ENCODE assay signal across 8 mouse cellular contexts in genomic region chr5:108549489-108550206, GRCm38 (mm10). TPM values are rescaled to one million over a fixed set of nuclear protein-coding genes. Genes with fewer than 3 reads are reported as not detected.
DNase-seq lines count a peak whose midpoint lies in the region; ATAC-seq and TF ChIP-seq lines count a peak whose summit lies in the region.

Cplx1 (minus strand) TSS chr5:108550024.

- H3K27ac ChIP-seq in thymus, adult 2 months (ENCODE audit: control insufficient read depth, insufficient read depth, low read length), result no peak within 1 kb of the TSS
- no peak within 1 kb of the TSS for H3K27ac ChIP-seq in limb, embryonic 11.5 days (replicated peaks; ENCODE audit: low read depth, low read length)
- H3K27ac ChIP-seq in midbrain, postnatal 0 days (ENCODE audit: low read depth, low read length), result peak within 1 kb of the TSS; percentile 87

- no peak within 1 kb of the TSS for H3K4me3 ChIP-seq in thymus, adult 2 months (ENCODE audit: control insufficient read depth, insufficient read depth, low read length)
- peak within 1 kb of the TSS; percentile 12 for H3K4me3 ChIP-seq in limb, embryonic 11.5 days (ENCODE audit: low read depth, low read length)
- peak within 1 kb of the TSS; percentile 63 for H3K4me3 ChIP-seq in midbrain, postnatal 0 days (ENCODE audit: low read depth, low read length)

- H3K4me1 ChIP-seq in thymus, adult 2 months (replicated peaks; ENCODE audit: control insufficient read depth, insufficient read depth, low read length), result no peaks in the 10 kb centered on the region
- 0 out of 2 replicates have a peak, but pooled peaks cover 5% of the 10 kb centered on the region for H3K4me1 ChIP-seq in limb, embryonic 11.5 days (ENCODE audit: control insufficient read depth, insufficient read depth, low read length)
- peaks cover 3% of the 10 kb centered on the region; the same call in 1 of the 2 replicates for H3K4me1 ChIP-seq in midbrain, postnatal 0 days (ENCODE audit: insufficient read depth, low read length)

- no peak for TF ChIP-seq POLR2A in thymus, adult 2 months (IDR thresholded peaks at IDR 0.05; ENCODE audit: control insufficient read depth, extremely low read depth, insufficient read depth, low read length, poor library complexity)

- no peak within 1 kb of the TSS for H3K9ac ChIP-seq in limb, embryonic 11.5 days (ENCODE audit: low read length)
- peak within 1 kb of the TSS; percentile 83 for H3K9ac ChIP-seq in midbrain, postnatal 0 days (replicated peaks; ENCODE audit: low read length, poor library complexity, severe bottlenecking)

- H3K9me3 ChIP-seq in limb, embryonic 11.5 days (ENCODE audit: control insufficient read depth, low read length), result no peaks in the 10 kb centered on the region
- no peaks in the 10 kb centered on the region for H3K9me3 ChIP-seq in midbrain, postnatal 0 days (ENCODE audit: low read length)

- DNase-seq in thymus, adult 2 months, result peak; percentile 11
- no peak for DNase-seq in thymus, postnatal 36 days
- peak; percentile 88 to 91 for DNase-seq in cerebellum, postnatal 14 days
- DNase-seq in frontal cortex, postnatal 25 days (ENCODE audit: low spot score in 2 of 2), result peak; percentile 56 to 65
- DNase-seq in kidney, adult 11 months, result peak; percentile 23
- DNase-seq in limb, embryonic 11.5 days (ENCODE audit: low spot score), result peak; percentile 89
- DNase-seq in midbrain, postnatal 0 days (ENCODE audit: low spot score), result peak; percentile 81
- peak; percentile 84 for DNase-seq in testis, postnatal 10 days (ENCODE audit: low spot score)

- TF ChIP-seq CTCF in thymus, adult 2 months (IDR thresholded peaks at IDR 0.05; ENCODE audit: borderline replicate concordance, control insufficient read depth, extremely low read depth, insufficient read depth, low read length, poor library complexity), result no peak
- TF ChIP-seq CTCF in midbrain, postnatal 0 days (IDR thresholded peaks at IDR 0.05), result peak; percentile 16; the same call in 1 of the 2 replicates

- WGBS in thymus, adult 2 months, result 4% methylated on average over 54 of the region's 56 CpGs
- under 1% methylated on average over 55 of the region's 56 CpGs for WGBS in limb, embryonic 11.5 days
- WGBS in midbrain, postnatal 0 days, result under 1% methylated on average over 53 of the region's 56 CpGs

- peaks cover 13% of the 10 kb centered on the region for H3K27me3 ChIP-seq in thymus, adult 2 months (ENCODE audit: control insufficient read depth, insufficient read depth, low read length)
- peaks cover 28% of the 10 kb centered on the region for H3K27me3 ChIP-seq in limb, embryonic 11.5 days (ENCODE audit: control insufficient read depth, insufficient read depth, low read length)
- no peaks in the 10 kb centered on the region for H3K27me3 ChIP-seq in midbrain, postnatal 0 days (ENCODE audit: insufficient read depth, low read length)

- H3K4me2 ChIP-seq in limb, embryonic 11.5 days (ENCODE audit: low read depth, severe bottlenecking), result peak within 1 kb of the TSS; percentile 51
- H3K4me2 ChIP-seq in midbrain, postnatal 0 days (ENCODE audit: low read depth, low read length, poor library complexity, severe bottlenecking), result peak within 1 kb of the TSS; percentile 75

- no peaks in the 10 kb centered on the region for H3K36me3 ChIP-seq in thymus, adult 2 months (ENCODE audit: control insufficient read depth, insufficient read depth, low read length)
- H3K36me3 ChIP-seq in limb, embryonic 11.5 days (ENCODE audit: control insufficient read depth, insufficient read depth, low read length), result no peaks in the 10 kb centered on the region
- H3K36me3 ChIP-seq in midbrain, postnatal 0 days (ENCODE audit: insufficient read depth, low read length), result 0 out of 2 replicates have a peak, but pooled peaks cover 3% of the 10 kb centered on the region

- 0 out of 2 replicates have a peak, but pooled peaks have one; percentile 65 for ATAC-seq in limb, embryonic 11.5 days (ENCODE audit: insufficient number of reproducible peaks, low FRiP score, low TSS enrichment, low read depth)
- peak; percentile 93 for ATAC-seq in midbrain, postnatal 0 days (ENCODE audit: low FRiP score)

RNA-seq across cellular contexts. Expression of gene Cplx1, which starts in this region (rescaled TPM):
- polyA plus RNA-seq in thymus, adult 2 months (2012; rRNA removed), result 0.27 and 0.29 TPM in 2 replicates
- polyA plus RNA-seq in limb, embryonic 11.5 days (2014; fragmentation: Nextera tagmentation; extraction: Ambion mirVana), result 0.17 TPM in 1 of 2 replicates, not detected in the other
- 47.2 and 66.4 TPM in 2 replicates for total RNA-seq in midbrain, postnatal 0 days (2014; rRNA removed)
- 97.4 and 117 TPM in 2 replicates for polyA plus RNA-seq in midbrain, postnatal 0 days (2015; fragmentation: Nextera tagmentation; extraction: Ambion mirVana)

Comparison
In these comparisons a context has a peak if more than half of its experiments do, and no peak if none do; other contexts are left out.
1. RNA of gene Cplx1 (polyA plus RNA-seq): 97.4 to 117 TPM in midbrain, postnatal 0 days; 0.27 to 0.29 TPM in thymus, adult 2 months and 0.17 TPM in limb, embryonic 11.5 days; every median in the first group is over 10 times any median in the second.
2. Peak in DNase-seq in thymus, adult 2 months; RNA of the gene not detected or under 1 TPM.
3. Peak in DNase-seq, ATAC-seq, H3K4me3 ChIP-seq and H3K4me2 ChIP-seq in limb, embryonic 11.5 days; RNA of the gene not detected or under 1 TPM.
4. DNase-seq: peak in cerebellum, postnatal 14 days (2 of 2), frontal cortex, postnatal 25 days (2 of 2), kidney, adult 11 months (single experiment), midbrain, postnatal 0 days (single experiment) and testis, postnatal 10 days (single experiment); none in thymus, postnatal 36 days (0 of 2).